Mouse (Mus musculus): Measurements from ENCODE around the gene Fhl3. TPM values are rescaled to one million over a fixed set of nuclear protein-coding genes. Genes with fewer than 3 reads are reported as not detected.

Gene Fhl3
- total RNA-seq, 1 experiment = 13.7 TPM

DNA sequence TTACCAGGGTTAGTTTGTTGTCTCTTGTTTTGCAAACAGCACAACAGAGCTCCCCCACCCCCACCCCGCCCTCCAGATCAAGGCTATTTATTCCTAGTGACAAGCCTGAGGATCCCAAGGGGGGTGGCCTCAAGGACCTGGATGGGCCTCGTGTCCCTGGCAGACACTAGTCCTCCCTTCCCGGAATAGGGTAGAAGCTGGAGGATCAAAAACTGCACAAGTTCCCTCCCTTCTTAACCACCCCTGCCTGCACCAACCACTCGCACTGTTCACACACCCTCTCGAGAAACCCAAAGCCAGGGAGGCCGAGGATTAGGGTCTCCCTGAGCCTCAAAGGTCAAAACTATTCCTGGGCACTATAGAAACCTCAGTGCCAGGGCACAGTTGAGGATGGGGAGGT is 710 bp upstream of the Fhl3 start:
- H3K9ac ChIP-seq (ENCODE audit: insufficient read depth, low read depth, low read length, poor library complexity, severe bottlenecking) = no peak overlapping the region
- no peaks in the 10 kb centered on the region for H3K9me3 ChIP-seq (ENCODE audit: control insufficient read depth, insufficient read depth, low read depth, low read length)
- no peak for DNase-seq (ENCODE audit: low read depth, low spot score)
- no peak overlapping the region for H3K27ac ChIP-seq (ENCODE audit: insufficient read depth, low read depth, low read length, poor library complexity, severe bottlenecking)
- H3K4me3 ChIP-seq (ENCODE audit: insufficient read depth in 1 of 2, low read depth in 1 of 2, low read length in 2 of 2, poor library complexity in 1 of 2, severe bottlenecking in 1 of 2) = peak overlapping the region in 1 of 2 experiments; percentile 90; a peak in 2 of 4 replicates
- in situ Hi-C loops (cut with MboI; ENCODE audit: low sequenced_read_pairs in 2 of 2, unreplicated experiment in 2 of 2) = loop anchor here in 1 of 2 experiments (25.0 kb wide), 1 partner anchor 762 kb away; no protein-coding TSS in a partner anchor
- peaks cover 6 to 30% of the 10 kb centered on the region in 2 experiments; a peak in 3 of 4 replicates for H3K4me1 ChIP-seq (ENCODE audit: control insufficient read depth in 2 of 2, insufficient read depth in 2 of 2, low read length in 2 of 2, poor library complexity in 1 of 2)
- no peaks in the 10 kb centered on the region for H3K36me3 ChIP-seq (ENCODE audit: control insufficient read depth, insufficient read depth, low read length, poor library complexity, severe bottlenecking)
- TF ChIP-seq HCFC1 (IDR thresholded peaks at IDR 0.05; ENCODE audit: borderline replicate concordance, insufficient read depth, low read length) (no peak), CHD2 (IDR thresholded peaks at IDR 0.05; ENCODE audit: low read depth, low read length) (no peak), ZC3H11A (IDR thresholded peaks at IDR 0.05; ENCODE audit: borderline replicate concordance, low read depth, low read length) (no peak), ZNF384 (IDR thresholded peaks at IDR 0.05; ENCODE audit: low read depth, low read length) (no peak), MAFK (IDR thresholded peaks at IDR 0.05; ENCODE audit: insufficient read depth, low read depth, low read length) (no peak)

DNA sequence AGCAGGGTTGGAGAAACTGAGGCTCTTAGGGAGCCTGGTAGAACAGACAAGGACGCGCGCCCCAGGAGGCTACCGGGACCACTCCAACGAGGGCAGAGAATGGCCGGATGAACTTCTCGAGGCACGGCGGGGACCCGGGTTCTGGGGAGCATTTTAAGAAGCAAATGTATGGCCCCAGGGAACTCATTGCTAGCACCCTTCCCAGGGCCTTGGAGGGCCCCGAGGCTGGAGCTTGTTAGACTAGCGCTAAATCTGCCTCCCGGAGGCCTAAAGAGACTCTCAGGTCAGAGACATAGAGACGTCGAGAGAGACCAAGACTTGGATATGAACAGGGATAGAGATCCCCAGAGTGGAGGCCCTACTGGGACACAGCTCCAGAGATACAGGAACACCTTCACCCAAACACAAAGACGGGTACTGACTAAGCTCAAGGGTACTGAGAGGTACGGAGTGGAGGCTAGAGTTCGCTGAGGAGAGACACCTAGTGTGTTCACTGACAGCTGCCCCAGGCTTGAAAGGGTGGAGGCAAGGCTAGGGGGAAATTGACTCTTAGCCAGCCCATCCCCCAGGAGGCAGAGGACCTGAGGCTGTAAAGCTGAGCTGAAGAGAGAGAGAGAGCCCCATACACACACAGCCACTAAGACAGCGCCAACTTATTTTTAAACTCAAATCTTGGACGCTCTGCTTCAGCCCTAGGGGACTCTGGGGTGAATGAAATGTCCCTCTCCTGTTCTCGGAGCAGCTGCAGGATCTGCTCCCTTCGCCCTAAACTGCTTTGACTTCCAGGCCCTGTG is 748 bp downstream of the Fhl3 start:
- TF ChIP-seq ZNF384 (IDR thresholded peaks at IDR 0.05; ENCODE audit: low read depth, low read length) (no peak), ZC3H11A (IDR thresholded peaks at IDR 0.05; ENCODE audit: borderline replicate concordance, low read depth, low read length) (no peak), MAFK (IDR thresholded peaks at IDR 0.05; ENCODE audit: insufficient read depth, low read depth, low read length) (no peak), HCFC1 (IDR thresholded peaks at IDR 0.05; ENCODE audit: borderline replicate concordance, insufficient read depth, low read length) (no peak), CHD2 (IDR thresholded peaks at IDR 0.05; ENCODE audit: low read depth, low read length) (no peak)
- in situ Hi-C loops (cut with MboI; ENCODE audit: low sequenced_read_pairs in 2 of 2, unreplicated experiment in 2 of 2) = no loop called here
- Histone ChIP-seq H3K36me3 (ENCODE audit: control insufficient read depth, insufficient read depth, low read length, poor library complexity, severe bottlenecking) (peaks cover 3% of the 10 kb centered on the region; the same call in 1 of the 2 replicates), H3K27ac (ENCODE audit: insufficient read depth, low read depth, low read length, poor library complexity, severe bottlenecking) (no peak overlapping the region), H3K4me1 (ENCODE audit: control insufficient read depth in 2 of 2, insufficient read depth in 2 of 2, low read length in 2 of 2, poor library complexity in 1 of 2) (peaks cover 6 to 36% of the 10 kb centered on the region in 2 experiments), H3K4me3 (ENCODE audit: insufficient read depth in 1 of 2, low read depth in 1 of 2, low read length in 2 of 2, poor library complexity in 1 of 2, severe bottlenecking in 1 of 2) (peak overlapping the region; percentile 83 to 90), H3K9ac (ENCODE audit: insufficient read depth, low read depth, low read length, poor library complexity, severe bottlenecking) (peak overlapping the region; percentile 82), H3K9me3 (ENCODE audit: control insufficient read depth, insufficient read depth, low read depth, low read length) (no peaks in the 10 kb centered on the region)
- no peak for DNase-seq (ENCODE audit: low read depth, low spot score)

DNA sequence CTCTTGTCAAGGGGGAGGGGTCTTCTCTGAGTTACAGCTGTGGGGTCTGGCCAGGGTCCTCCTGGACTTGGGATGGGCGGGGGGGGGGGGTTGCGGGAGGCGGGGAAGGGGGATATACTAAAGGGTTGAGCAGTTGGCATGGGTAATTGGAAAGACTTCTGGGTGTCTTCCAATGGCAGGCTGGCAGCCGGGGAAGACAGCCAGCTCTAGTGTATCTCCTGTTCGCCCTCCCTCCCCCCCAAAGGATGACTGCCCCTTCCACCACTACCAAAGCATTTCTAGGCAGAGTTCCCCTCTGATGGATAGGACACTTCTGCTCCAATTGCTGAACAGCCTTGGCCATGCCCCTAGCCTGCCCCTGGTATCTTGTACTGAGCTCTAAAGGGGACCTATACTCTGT is 1.4 kb downstream of the Fhl3 start:
- no peak overlapping the region for H3K27ac ChIP-seq (ENCODE audit: insufficient read depth, low read depth, low read length, poor library complexity, severe bottlenecking)
- in situ Hi-C loops (cut with MboI; ENCODE audit: low sequenced_read_pairs in 2 of 2, unreplicated experiment in 2 of 2) = no loop called here
- TF ChIP-seq ZC3H11A (IDR thresholded peaks at IDR 0.05; ENCODE audit: borderline replicate concordance, low read depth, low read length) (no peak), MAFK (IDR thresholded peaks at IDR 0.05; ENCODE audit: insufficient read depth, low read depth, low read length) (no peak), HCFC1 (IDR thresholded peaks at IDR 0.05; ENCODE audit: borderline replicate concordance, insufficient read depth, low read length) (no peak), CHD2 (IDR thresholded peaks at IDR 0.05; ENCODE audit: low read depth, low read length) (no peak), ZNF384 (IDR thresholded peaks at IDR 0.05; ENCODE audit: low read depth, low read length) (no peak)

DNA sequence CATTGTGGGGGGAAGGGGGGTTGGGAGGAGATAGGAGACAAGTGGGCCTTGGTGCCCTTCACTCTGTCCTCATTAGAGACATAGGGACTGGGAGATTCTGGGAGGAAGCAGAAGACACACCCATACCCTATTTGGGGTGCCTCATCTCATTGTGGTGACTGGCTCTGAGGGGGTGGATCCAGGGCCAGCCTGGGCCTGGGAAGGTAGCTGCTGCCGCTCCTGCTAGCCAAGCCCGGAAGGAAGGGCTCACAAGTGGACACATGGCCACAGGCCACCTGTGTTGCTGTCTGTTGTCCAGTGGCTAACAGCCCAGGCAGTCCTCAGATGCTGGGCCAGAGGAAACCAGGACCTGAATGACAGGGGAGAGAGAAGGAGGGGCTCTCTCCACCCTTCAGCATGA is 2.9 kb downstream of the Fhl3 start:
- in situ Hi-C loops (cut with MboI; ENCODE audit: low sequenced_read_pairs in 2 of 2, unreplicated experiment in 2 of 2) = no loop called here
- no peak for DNase-seq (ENCODE audit: low read depth, low spot score)
- Histone ChIP-seq H3K9me3 (ENCODE audit: control insufficient read depth, insufficient read depth, low read depth, low read length) (no peaks in the 10 kb centered on the region), H3K9ac (ENCODE audit: insufficient read depth, low read depth, low read length, poor library complexity, severe bottlenecking) (no peak overlapping the region), H3K36me3 (ENCODE audit: control insufficient read depth, insufficient read depth, low read length, poor library complexity, severe bottlenecking) (peaks cover 4% of the 10 kb centered on the region; the same call in 1 of the 2 replicates), H3K27ac (ENCODE audit: insufficient read depth, low read depth, low read length, poor library complexity, severe bottlenecking) (no peak overlapping the region), H3K4me3 (ENCODE audit: insufficient read depth in 1 of 2, low read depth in 1 of 2, low read length in 2 of 2, poor library complexity in 1 of 2, severe bottlenecking in 1 of 2) (no peak overlapping the region), H3K4me1 (ENCODE audit: control insufficient read depth in 2 of 2, insufficient read depth in 2 of 2, low read length in 2 of 2, poor library complexity in 1 of 2) (peaks cover 6 to 43% of the 10 kb centered on the region in 2 experiments)
- no peak for TF ChIP-seq CHD2 (IDR thresholded peaks at IDR 0.05; ENCODE audit: low read depth, low read length)
- TF ChIP-seq HCFC1 (IDR thresholded peaks at IDR 0.05; ENCODE audit: borderline replicate concordance, insufficient read depth, low read length) = no peak
- TF ChIP-seq ZNF384 (IDR thresholded peaks at IDR 0.05; ENCODE audit: low read depth, low read length) = no peak
- TF ChIP-seq ZC3H11A (IDR thresholded peaks at IDR 0.05; ENCODE audit: borderline replicate concordance, low read depth, low read length) = no peak
- no peak for TF ChIP-seq MAFK (IDR thresholded peaks at IDR 0.05; ENCODE audit: insufficient read depth, low read depth, low read length)

More for the DNA sequence above, 1.4 kb downstream of the Fhl3 start:
- DNase-seq (ENCODE audit: low read depth, low spot score) = no peak
- Histone ChIP-seq H3K36me3 (ENCODE audit: control insufficient read depth, insufficient read depth, low read length, poor library complexity, severe bottlenecking) (peaks cover 4% of the 10 kb centered on the region; the same call in 1 of the 2 replicates), H3K9ac (ENCODE audit: insufficient read depth, low read depth, low read length, poor library complexity, severe bottlenecking) (no peak overlapping the region), H3K4me1 (ENCODE audit: control insufficient read depth in 2 of 2, insufficient read depth in 2 of 2, low read length in 2 of 2, poor library complexity in 1 of 2) (peaks cover 6 to 35% of the 10 kb centered on the region in 2 experiments), H3K4me3 (ENCODE audit: insufficient read depth in 1 of 2, low read depth in 1 of 2, low read length in 2 of 2, poor library complexity in 1 of 2, severe bottlenecking in 1 of 2) (peak overlapping the region in 1 of 2 experiments; percentile 83; a peak in 1 of 4 replicates), H3K9me3 (ENCODE audit: control insufficient read depth, insufficient read depth, low read depth, low read length) (no peaks in the 10 kb centered on the region)
